Mouse (Mus musculus) heart, postnatal 0 days (tissue): Measurements from ENCODE around the gene Sowahc.

Experiments used
- CTCF ChIP-seq: IDR thresholded peaks from 2 replicates; pipeline ENCODE4 v1.5.1; 2016; ENCODE audit warnings: antibody characterized with exemption, control low read depth, low read depth
- EP300 ChIP-seq: IDR thresholded peaks from 2 replicates; pipeline ENCODE4 v1.6.1; 2016; ENCODE audit warnings: antibody characterized with exemption, low read depth

- TF ChIP-seq CTCF (no peak), EP300 (no peak)
Measured at GRCm38 (mm10) chr10:59220824-59221472, 805 bp upstream of the Sowahc start.
